Mouse (Mus musculus) thymus, adult 2 months (tissue): ENCODE measurements around the gene Gfral.

Experiments
- CTCF ChIP-seq: fragments of 200-500 bp; IDR thresholded peaks from 2 replicates; pipeline ENCODE4 v1.5.1; 2012; ENCODE audit warnings: mild to moderate bottlenecking, control low read depth, low read length, moderate library complexity, borderline replicate concordance; ENCODE audit not compliant: control insufficient read depth, poor library complexity, insufficient read depth; ENCODE audit errors: extremely low read depth
- POLR2A ChIP-seq: fragments of 200-500 bp; IDR thresholded peaks from 2 replicates; pipeline ENCODE4 v1.6.1; 2012; ENCODE audit warnings: mild to moderate bottlenecking, low read length, control low read depth, moderate library complexity; ENCODE audit not compliant: control insufficient read depth, poor library complexity, insufficient read depth; ENCODE audit errors: extremely low read depth

DNA sequence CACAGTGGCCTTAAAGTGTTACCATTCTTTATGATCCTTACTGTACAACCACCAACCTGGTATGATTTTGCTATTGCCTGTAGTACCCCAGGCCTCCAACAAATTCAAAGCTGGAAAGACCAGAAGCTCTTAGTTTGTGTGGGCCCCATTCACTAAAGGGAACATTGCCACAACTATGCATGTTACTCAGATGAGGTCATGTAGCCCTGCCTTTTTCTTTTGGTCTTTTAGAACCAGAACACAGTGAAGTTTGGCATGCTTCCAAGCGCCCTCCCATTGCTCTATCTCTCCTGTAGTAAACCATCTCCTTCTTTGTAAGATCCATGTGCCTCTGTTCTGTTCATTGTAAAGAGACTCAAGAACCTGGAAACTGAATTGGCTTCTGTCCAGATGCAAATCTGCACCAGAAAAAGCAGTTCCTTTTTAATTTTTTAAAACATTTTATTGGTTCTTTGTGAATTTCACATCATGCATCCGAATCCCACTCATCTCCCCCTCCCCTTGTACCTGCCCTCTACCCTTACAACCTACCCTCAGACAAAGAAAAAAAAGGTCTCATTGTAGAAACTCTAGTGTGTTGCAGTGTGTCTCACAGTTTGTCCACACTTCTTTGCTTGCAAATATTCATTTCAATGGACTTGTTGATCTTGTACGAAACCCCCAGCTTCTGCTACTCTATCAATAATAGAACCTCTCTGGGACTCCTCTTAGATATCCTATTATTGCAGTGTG, 74.9 kb downstream of the Gfral start:
- TF ChIP-seq CTCF (no peak), POLR2A (no peak)
